In the genomic region with DNA sequence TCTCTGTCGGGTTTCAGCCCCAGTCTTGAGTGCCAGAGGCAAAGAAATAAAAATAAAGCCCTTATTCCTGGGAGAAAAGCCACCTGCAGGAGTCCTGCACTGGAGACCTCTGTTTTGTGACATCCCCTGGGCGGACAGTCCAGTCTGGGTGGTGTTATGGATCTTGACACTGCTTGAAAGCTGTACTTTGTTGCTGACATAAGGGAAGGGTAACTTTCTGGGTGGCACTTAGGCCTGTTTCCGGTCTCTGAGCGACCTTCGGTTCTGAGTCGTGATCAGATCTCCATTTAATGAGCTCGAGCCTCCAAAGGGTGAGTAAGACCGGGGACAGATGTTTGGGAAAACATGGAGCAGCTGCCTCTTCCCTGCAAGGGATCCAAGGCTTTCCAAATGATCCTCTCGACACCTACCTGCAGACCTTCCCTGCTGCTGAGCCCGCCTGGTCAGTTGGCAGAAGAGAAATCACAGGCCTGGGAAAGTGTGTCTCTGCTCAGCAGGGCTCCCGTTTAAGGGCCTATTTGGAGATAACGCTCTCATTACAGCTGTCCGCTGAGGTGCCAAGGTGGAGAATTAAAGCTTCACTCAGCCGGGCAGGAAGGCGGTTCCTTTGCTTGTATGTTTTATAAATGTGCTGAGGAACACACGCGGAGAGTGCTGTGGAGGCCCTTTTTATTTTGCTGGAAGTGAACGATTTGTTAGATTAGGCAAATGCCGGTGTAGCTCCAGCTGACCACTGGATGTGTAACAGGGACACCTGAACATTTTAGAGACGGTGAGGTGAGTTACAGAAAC, we compare ENCODE assay signal across 8 mouse cellular contexts. TPM values are rescaled to one million over a fixed set of nuclear protein-coding genes. Genes with fewer than 3 reads are reported as not detected.
DNase-seq lines count a peak whose midpoint lies in the region; ATAC-seq and TF ChIP-seq lines count a peak whose summit lies in the region.

No protein-coding gene starts in this region.

- no peak for TF ChIP-seq POLR2A in cerebellum, adult 2 months (IDR thresholded peaks at IDR 0.05; ENCODE audit: borderline replicate concordance, insufficient read depth, low read length)

- H3K27ac ChIP-seq in cerebellum, adult 2 months (ENCODE audit: insufficient read depth, low read length): no peak overlapping the region
- H3K27ac ChIP-seq in hindbrain, embryonic 10.5 days: peak overlapping the region; percentile 96

- peak; percentile 11 for DNase-seq in layer of hippocampus, adult 9-11 months
- DNase-seq in layer of hippocampus, postnatal 14 days (ENCODE audit: low spot score in 2 of 2): no peak
- peak; percentile 34 for DNase-seq in cerebellum, adult 2 months
- DNase-seq in hindbrain, embryonic 10.5 days (ENCODE audit: low spot score): no peak
- no peak for DNase-seq in urinary bladder, postnatal 10 days (ENCODE audit: low spot score)
- DNase-seq in thymus, postnatal 36 days: no peak
- no peak for DNase-seq in layer of hippocampus, adult 8-10 months (ENCODE audit: low spot score in 2 of 2)

- 63% methylated on average over 20 of the region's 20 CpGs for WGBS in cerebellum, adult 2 months
- 89% methylated on average over 20 of the region's 20 CpGs for WGBS in hindbrain, embryonic 10.5 days

- no peaks in the 10 kb centered on the region for H3K36me3 ChIP-seq in hindbrain, embryonic 10.5 days

- no peaks in the 10 kb centered on the region for H3K9me3 ChIP-seq in hindbrain, embryonic 10.5 days

- ATAC-seq in megakaryocyte-erythroid progenitor cell, adult 5-6 weeks (replicated peaks; ENCODE audit: low FRiP score, low TSS enrichment, poor library complexity, severe bottlenecking): peak; percentile 50

- H3K4me3 ChIP-seq in cerebellum, adult 2 months (replicated peaks; ENCODE audit: insufficient read depth, low read depth, low read length): peak overlapping the region; percentile 0
- H3K4me3 ChIP-seq in hindbrain, embryonic 10.5 days: peak overlapping the region; percentile 78

- no peak for TF ChIP-seq CTCF in cerebellum, adult 2 months (IDR thresholded peaks at IDR 0.05; ENCODE audit: borderline replicate concordance, insufficient read depth, low read depth, low read length)

- no peaks in the 10 kb centered on the region; the same call in 1 of the 2 replicates for H3K4me1 ChIP-seq in cerebellum, adult 2 months (ENCODE audit: control insufficient read depth, insufficient read depth, low read length)
- H3K4me1 ChIP-seq in hindbrain, embryonic 10.5 days (replicated peaks): peaks cover 18% of the 10 kb centered on the region

- no peaks in the 10 kb centered on the region for H3K27me3 ChIP-seq in cerebellum, adult 2 months (ENCODE audit: control insufficient read depth, insufficient read depth, low read length)
- H3K27me3 ChIP-seq in hindbrain, embryonic 10.5 days (ENCODE audit: insufficient read depth, poor library complexity, severe bottlenecking): peaks cover 4% of the 10 kb centered on the region; the same call in 1 of the 2 replicates

RNA-seq across cellular contexts. Expression of a gene that starts 0.6 kb away (rescaled TPM):
- total RNA-seq in layer of hippocampus, postnatal 14 days (2021): 10 to 100 TPM; 11.3 to 12.9 TPM
- polyA plus RNA-seq in cerebellum, adult 2 months (2012; rRNA removed): 19.9 and 22.4 TPM in 2 replicates
- 31.8 and 36.8 TPM in 2 replicates for polyA plus RNA-seq in hindbrain, embryonic 10.5 days (2016; fragmentation: Nextera tagmentation; extraction: Ambion mirVana)
- total RNA-seq in megakaryocyte-erythroid progenitor cell, adult 5-6 weeks (2014; fragmentation: Nextera tagmentation): 52.2 and 70.7 TPM in 2 replicates
- total RNA-seq in megakaryocyte-erythroid progenitor cell, adult 5-6 weeks (2017): 84.5 and 129 TPM in 2 replicates
- 10 to 100 TPM in 3 of 4 experiments, 1 to 10 TPM in 1; 9.9 to 13.8 (median 13.3) TPM for total RNA-seq in layer of hippocampus, adult 8-10 months (2022)

Comparison
In these comparisons a context has a peak if more than half of its experiments do, and no peak if none do; other contexts are left out.
1. DNase-seq: peak in layer of hippocampus, adult 9-11 months (single experiment) and cerebellum, adult 2 months (2 of 2); none in layer of hippocampus, postnatal 14 days (0 of 2), hindbrain, embryonic 10.5 days (single experiment), urinary bladder, postnatal 10 days (single experiment), thymus, postnatal 36 days (0 of 2) and layer of hippocampus, adult 8-10 months (0 of 2).